Mouse (Mus musculus) cortical plate, adult 2 months (tissue): ENCODE results near the gene Olfr20.

ENCODE experiments used
- CTCF ChIP-seq: fragments of 200-500 bp; IDR thresholded peaks from 2 replicates; pipeline ENCODE4 v1.5.1; 2011; ENCODE audit warnings: mild to moderate bottlenecking, control low read depth, low read length; ENCODE audit not compliant: insufficient read depth; ENCODE audit errors: extremely low read depth
- POLR2A ChIP-seq: fragments of 200-500 bp; IDR thresholded peaks from 2 replicates; pipeline ENCODE4 v1.6.1; 2011; ENCODE audit warnings: mild to moderate bottlenecking, low read length, control low read depth; ENCODE audit not compliant: insufficient read depth; ENCODE audit errors: extremely low read depth

DNA sequence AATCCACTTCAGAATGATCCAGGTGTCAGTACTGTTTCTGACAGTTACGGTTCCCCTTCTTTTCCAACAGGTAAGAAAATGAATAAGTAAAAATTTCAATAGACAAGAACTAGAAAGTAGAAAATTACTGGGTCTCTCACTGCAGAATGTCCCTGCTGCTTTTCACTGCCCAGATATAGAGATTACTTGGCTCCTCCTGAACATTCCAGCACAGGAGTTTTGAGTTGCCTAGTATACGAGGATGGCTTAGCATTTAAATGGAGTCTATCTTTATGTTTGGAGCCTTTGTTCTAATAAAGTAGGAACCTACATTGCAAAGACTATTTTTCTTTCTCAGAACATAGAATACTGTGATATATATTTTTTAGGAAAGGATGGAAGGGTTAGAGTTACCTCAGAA, 17.2 kb upstream of the Olfr20 start:
- TF ChIP-seq POLR2A (no peak), CTCF (no peak)
